Mouse (Mus musculus): Measurements from ENCODE around the gene Mafk.
A peak's percentile ranks its signal among the peaks of the same experiment; 100 is the strongest.

The Mafk gene

DNA sequence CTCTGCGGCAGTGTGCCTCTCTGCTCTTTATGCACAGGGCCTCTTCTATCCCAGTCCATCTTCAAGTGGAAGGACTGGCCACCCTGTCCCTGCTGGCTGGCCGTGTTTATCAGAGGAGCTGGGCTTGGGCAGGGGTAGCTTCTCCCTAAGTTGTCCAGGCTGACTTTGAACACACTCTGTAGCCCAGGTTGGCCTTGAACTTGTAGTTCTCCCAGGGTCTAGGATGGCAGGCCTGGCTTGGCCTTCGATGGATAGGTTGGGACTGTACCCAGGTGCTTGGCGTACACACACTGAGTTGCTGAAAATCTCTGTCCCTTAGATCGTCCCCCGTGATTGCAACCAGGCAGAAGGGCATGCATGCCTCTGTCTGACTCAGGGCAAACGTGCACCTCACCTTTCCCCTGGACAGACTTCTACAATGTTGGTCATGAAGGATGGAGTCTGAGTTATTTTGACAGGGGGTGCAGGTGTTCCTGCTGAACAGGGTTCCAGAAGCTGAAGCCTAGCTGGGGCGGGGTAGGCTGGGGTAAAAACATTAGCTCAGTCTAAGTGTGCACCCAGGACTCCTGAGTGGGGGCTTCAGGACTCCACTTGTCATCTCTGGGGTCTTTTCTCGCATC lies 4.8 kb downstream of the Mafk start:
- no peak for DNase-seq (ENCODE audit: low spot score in 2 of 2)

DNA sequence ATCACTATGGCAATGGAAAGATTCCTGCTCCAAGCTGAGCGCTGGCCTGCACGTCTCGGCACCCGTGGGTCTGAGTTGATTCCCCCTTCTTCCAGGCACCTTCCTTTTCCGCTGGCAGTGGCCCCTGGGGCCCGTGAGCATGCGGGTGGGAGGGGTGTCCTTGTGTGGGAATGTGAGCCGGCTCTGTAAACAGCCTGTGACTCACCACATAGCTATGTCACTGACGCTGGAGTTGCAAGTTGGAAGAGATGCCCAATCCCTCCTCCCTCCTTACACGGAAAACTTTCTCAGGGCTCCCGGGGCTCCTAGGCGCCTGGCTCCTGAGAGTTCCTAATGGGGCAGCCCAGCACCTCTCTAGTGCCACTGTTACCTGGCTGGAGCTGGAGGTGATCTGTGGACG lies 5.6 kb downstream of the Mafk start:
- peak; percentile 56 to 63 for DNase-seq (ENCODE audit: low spot score in 2 of 2)

DNA sequence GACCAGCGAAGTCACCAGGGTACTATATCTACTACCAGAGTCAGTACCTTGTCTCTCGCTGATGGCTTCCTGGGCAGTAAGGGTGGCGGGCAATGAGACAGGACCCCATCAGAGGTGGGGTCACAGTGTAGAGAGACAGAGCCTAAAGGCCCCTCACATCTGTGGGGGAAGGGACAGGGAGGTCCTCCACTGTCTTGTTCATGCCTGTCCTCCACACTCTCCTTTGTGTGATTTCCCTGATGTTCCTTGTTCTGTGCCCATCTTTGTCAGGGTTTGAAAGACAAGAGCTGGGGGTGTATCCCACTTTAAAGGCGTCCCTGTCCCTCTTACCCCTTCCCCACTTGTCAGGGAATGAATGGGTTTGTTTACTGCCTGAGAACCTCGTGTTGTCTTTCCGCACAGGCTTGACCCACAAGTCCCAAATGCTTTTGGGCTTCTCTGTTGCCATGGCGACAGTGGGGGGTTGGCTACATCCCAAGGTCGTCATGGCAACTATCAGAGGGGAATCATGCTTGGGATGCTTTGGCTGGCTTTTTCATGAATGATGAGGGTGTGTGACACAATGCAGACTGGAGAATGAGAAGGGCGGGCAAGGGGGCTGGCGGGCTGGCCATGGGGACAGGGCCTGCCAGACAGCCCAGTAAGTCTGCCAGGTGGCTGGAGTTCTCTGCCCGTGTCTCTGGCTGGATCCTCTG lies 6.3 kb downstream of the Mafk start:
- peak; percentile 64 to 68 for DNase-seq (ENCODE audit: low spot score in 2 of 2)

DNA sequence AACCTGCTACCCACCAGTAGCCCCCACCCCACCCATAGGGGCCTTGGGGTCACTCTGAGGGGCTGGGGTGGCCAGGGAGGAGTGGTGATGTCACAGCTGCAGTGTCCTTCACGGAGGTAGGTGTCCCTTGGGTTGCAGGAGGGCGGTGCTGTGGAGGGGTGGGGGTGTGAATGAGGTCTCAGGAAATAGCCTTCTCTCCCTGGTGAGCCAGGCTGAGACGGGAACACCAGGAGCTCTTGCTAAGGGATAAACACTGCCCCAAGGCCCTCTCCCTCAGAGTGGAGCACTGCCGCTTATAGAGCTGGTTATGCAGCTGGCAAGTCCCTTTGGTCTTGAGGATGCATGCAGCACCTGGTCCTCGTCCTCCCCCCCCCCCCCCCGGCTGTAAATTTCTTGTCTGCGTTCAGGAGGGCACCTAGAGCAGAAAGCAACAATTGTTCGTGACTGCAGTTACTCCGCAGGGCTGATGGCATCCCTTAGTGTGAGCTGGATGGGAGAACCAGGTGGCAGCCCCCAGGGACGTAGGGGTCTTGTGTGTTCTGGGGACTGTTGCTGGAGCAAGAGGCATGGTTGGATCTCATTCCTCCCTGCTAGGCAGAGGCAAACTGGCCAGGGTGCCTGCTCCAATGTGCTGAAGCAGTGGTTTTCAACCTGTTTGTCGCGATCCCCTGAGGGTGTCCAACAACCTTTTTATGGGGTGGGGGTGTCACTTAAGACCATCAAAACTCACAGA lies 7.0 kb downstream of the Mafk start:
- DNase-seq (ENCODE audit: low spot score in 2 of 2) = no peak

DNA sequence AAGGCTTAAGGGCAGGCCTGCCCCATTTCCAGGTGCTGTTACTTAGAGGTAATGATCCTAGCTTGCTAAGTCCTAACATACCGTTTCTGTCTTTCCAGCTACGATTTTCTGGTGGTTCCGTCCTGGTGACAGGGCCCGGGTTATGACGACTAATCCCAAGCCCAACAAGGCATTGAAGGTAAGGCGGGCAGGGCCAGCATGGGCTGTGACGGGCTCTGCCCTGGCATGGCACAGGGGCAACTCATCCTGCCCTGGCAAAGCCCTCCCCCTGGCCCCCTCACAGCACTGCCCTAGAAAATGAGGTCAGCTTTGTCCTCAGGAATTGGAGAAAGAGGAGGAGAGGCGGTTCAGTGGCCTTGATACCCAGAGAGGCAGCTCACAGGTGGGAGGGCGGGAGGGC lies 7.7 kb downstream of the Mafk start:
- DNase-seq (ENCODE audit: low spot score in 2 of 2) = no peak

DNA sequence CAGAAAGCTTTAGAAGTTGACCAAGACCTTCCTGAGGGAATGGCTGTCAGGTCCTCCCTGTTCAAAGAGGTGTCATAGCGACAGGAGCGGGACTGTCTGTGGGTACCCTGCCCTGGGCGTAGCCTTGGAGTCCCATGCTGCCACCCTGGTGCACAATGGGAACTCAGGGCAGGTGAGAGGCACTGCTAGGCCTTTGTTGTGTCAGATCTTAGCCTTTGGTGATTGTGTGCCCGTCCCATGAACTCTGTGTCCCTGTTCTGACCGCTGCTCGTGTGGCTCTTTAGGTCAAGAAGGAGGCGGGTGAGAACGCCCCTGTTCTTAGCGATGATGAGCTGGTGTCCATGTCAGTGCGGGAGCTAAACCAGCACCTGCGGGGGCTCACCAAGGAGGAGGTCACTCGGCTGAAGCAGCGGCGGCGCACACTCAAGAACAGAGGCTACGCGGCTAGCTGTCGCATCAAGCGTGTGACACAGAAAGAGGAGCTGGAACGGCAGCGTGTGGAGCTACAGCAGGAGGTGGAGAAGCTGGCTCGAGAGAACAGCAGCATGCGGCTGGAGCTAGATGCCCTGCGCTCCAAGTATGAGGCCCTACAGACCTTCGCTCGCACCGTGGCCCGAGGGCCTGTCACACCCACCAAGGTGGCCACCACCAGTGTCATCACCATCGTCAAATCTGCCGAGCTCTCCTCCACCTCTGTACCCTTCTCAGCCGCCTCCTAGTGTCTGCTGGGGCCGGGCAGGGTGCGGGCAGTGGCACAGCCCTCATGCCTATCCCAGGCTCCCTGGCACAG lies 8.7 kb downstream of the Mafk start:
- DNase-seq (ENCODE audit: low spot score in 2 of 2) = no peak

DNA sequence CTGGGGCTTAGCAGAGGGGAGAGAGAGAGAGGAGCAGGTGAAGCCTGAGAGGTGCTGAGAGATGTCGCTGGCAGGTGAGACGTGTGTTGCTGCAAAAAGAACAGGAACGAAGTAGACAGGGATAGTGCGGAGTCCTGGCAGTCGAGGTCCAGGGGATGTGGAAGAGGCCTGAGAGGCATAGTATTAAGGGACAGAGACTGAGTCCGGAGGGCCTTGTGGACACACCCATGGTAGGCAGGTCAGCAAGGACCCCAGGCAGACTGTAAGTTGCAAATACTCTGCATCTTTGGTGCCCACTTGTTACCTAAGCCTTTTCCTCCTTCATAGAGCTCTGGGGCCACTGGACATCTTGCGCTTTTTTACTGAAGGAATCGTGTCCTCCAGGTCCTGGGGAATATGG lies 9.9 kb downstream of the Mafk start:
- DNase-seq (ENCODE audit: low spot score in 2 of 2) = no peak

DNA sequence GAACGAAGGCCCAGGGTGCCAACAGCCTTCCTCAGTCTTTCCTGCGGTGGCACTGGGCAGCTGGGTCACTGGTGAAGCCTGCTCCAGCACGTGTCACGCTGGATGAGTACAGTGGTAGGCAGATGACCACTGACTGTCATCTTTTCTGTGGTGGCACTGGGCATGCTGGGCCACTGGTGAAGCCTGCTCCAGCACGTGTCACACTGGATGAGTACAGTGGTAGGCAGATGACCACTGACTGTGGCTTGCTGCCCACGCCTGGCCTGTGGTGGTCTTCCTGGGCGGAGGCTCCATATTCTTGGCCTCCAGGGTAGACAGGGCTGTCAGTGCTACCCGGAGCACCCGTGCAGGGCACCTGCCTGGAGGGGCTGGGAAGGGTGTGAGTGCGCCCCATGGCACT lies 10.6 kb downstream of the Mafk start:
- no peak for DNase-seq (ENCODE audit: low spot score in 2 of 2)

DNA sequence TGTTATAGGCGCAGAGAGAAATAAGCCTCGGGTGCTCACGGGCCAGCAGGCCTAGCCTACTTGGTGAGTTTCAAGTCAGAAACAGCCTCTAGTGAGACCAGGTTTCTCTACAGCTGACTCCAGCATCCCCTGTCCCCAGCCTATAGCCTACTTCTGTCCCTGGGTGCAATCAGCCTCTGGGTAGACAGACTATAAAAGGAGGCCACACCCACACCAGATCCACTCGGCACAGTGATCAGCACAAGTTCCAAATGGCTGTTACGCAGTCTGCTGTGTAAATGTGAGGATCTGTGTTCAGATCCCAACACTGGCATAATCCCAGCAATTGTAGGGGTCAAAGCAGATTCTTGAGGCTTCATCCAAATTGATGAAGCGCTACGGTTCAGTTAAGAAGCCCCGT lies 11.9 kb downstream of the Mafk start:
- DNase-seq (ENCODE audit: low spot score in 2 of 2) = no peak

DNA sequence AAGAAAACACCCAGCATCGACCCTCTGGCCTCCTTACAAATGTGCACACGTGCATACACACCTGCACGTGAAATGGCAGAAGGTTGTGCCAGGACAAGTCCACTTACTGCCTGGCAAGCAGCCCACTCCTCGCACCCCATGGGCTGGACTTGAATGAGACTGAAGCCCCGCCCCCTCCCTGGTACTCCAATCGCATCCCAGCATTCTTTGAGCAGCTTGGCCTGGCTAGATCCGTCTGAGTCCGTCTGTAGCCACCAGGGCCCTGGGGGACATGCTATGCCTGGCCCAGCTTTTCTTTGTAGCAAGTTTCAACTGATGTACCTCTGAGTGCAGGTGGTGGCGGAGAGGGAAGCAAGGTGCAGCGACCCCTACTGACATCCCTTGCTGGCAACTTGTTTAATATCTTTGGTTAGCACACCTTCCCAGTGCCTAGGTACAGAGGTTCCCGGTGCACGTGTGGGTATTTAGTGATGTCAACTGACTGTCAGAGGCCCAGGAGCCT lies 12.3 kb downstream of the Mafk start:
- no peak for DNase-seq (ENCODE audit: low spot score in 2 of 2)

DNA sequence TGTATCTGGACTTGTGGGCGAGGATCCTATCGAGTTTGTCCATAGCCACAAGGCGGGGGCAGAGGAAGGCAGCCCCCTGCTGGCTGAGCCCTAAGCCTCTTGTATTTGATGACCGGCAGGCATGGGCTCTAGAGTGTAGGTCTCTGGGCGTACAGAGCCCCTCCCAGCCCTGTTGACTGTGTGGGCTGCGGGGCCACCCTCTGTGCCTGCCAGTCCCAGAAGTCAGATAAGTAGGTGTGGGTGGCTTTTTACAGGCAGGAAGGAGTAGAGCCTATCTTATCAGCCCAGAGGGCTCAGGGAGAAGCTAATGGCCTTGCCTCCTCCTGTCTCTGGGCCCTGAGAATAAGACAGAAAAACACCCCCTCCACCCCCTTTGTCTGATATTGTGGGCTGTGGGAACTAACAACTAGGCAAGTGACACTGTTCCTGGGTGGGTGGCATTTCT lies 12.8 kb downstream of the Mafk start:
- no peak for DNase-seq (ENCODE audit: low spot score in 2 of 2)

DNA sequence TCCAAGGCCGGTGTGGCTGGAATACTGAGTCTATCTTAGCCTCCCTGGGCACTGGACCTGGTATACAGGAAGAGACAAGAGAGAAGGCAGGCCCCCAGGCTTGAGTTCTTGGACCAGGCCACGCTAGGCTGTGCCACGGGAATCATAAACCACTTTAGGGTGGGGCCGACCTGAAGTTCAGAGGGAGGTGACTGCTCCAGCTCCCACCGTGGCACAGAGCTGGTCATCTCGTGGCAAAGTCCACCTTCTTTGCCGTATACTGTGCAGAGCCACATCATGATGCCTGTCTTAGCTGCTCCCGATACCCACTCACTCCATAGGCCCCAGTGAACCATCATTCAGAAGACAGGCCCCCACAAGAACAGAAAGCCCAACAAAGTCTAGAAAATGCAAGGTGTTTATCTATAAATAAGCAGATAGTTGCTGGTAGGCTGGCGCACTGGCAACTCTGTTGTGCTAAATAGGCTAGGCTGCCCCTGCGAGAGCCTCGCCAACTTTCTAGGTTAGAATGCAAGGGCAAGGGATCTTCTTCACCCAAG lies 13.3 kb downstream of the Mafk start:
- DNase-seq (ENCODE audit: low spot score in 2 of 2) = no peak

DNA sequence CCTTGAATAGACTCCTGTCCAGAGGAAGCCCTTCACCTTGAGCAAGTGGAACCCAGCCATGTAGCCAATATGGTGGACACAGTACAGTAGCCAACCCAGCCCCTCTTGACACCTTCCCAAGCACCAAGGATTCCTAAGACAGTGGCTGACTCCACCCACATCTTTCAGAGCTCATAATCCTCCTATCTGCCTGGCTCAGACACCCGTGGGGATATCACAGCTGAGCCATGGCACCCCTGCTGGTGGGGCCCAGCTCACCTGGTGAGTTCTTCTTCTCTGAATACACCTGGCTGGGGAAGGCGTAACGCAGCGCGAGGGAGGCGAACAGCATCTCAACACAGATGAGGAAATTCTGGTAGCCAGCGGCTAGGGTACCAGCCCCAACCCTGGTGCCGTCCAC lies 14.6 kb downstream of the Mafk start:
- no peak for DNase-seq (ENCODE audit: low spot score in 2 of 2)

DNA sequence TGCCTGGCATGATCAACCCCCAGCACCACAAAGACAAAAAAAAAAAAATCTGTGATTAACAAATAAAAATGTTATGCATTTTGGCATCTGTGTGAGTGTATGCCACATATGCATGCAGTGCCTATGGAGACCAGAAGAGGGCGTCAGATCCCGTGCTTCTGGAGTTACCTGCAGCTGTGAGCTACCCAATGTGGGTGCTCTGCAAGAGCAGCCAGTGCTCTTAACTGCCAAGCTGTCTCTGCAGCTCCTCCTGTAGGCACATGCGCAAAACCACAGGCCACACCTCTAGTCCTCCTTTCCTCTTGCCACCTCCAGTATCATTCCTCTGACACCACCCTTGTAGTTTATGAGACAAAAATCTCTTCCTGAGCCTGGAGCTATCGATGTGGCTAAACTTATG lies 18.1 kb downstream of the Mafk start:
- no peak for DNase-seq (ENCODE audit: low spot score in 2 of 2)

DNA sequence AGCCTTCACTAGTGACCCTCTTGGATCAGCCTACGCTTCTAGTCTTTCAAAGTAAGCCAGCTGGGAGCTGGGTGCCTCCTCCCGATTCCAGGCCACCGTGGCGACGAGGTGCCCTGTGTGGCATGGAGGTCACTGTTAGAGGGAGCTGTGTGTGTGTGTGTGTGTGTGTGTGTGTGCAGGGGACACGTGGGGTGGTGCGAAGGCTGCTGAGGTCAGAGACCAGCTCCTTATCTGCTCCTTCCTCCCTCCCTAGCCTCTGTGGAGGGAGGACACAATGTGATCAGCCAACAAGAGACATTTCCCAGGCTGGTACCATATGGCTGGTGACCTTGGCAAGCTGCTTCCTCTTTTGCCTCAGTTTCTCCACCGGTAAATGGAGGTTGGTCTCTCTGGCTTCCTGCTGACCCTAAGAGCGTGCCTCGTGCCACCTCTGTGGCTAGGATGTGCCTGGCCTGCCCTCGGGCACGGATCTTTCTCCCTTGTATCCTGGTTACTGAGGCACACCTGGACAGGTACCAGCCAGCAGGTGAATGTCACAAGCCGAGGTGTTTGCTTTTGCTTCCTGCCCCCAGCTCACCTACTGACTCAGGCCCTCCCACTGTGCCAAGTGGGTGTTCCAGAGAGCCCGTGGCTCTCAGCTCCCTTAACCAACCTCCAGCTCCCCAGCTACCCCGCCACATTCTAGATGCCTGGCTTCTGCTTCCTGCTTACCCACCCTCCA lies 20.5 kb downstream of the Mafk start:
- DNase-seq (ENCODE audit: low spot score in 2 of 2) = no peak

DNA sequence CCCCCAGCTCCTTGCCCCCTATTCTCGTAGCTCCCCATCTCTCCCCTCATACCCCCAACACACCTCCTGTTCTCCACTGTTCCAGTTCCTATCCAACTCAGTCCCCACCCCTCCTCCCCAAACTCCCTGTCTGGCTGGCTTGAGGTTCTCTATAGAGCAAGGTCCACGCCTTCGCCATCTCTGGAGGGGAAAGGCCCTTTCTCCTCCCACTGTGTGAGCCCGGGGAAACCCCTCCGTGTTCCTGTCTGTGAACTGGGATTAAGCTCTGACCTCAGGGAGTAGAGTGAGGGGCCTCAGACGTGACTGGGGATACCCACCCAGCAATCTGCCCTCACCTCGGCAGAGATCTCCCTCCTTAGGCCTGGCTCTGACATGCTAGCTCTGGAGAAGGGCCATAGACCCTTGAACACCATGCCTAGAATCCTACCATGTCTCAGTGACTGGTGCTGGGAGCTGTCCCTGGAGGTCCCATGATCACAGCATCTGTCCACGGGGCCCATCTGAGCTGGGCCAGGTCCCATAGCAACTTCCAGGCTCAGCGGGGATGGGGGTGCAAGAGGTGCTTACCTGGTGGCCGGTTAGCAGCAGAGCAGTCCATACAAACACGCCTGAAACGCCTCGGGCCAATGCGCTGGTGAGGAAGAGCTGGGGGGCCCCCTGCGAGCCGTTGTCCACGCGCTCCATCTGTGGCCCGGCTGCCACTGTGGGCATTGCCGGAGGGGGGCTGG lies 21.2 kb downstream of the Mafk start:
- DNase-seq (ENCODE audit: low spot score in 2 of 2) = no peak

DNA sequence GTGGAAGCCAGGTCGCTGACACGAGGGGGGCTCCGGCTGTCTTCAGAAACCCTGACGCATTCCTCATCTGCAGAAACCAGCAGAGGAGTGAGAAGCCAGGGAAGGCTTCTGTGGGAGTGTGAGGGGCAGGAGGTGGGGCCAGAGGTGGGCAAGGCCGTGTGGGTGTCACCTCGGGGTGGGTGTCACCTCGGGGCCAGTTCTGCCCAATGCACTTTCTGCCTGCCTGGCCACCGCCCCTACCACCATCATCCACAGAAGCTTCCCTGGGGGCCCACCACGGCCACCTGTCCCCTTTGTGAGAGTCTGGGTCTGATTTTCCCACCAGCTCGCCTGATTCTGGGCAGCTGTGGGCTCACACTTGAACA lies 21.8 kb downstream of the Mafk start:
- no peak for DNase-seq (ENCODE audit: low spot score in 2 of 2)

DNA sequence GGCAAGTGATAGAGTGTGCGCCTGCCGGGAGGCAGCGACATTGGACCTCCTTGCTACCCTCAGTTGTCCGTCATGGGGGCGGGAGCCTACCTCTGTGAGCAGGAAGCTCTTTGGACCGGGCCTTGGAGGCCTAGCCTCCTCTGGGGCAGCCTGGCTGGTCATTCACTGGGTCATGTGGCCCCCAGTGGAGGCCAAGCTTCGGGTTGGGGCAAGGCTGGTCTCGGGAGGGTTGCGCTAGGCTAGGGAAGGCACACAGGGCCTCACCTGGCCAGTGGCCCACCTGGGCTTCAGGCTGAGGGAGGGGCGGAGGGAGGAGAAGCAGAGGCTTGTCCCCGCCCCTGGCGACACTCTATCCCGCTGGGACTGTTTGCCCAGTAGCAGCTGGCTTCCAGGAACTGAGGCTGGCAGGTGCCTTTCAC lies 22.7 kb downstream of the Mafk start:
- DNase-seq (ENCODE audit: low spot score in 2 of 2) = no peak

DNA sequence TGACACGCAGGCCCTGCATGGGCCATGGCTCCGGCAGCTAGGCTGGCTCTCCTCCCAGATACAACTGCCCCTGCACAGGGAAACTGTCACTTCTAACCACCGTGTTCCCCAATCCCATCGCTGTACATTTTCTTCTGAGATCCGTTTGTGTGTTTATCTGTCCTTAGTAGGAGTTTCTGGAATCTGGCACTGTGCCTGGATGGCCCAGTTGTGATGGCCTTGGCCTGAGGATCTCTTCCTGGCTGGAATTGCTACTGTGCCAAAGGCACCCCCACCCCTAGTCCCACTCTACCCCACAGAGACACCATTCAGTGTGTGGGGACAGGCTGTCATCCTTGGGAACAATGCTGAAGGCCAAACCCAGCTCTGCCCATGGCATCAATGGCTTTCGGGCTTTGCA lies 24.7 kb downstream of the Mafk start:
- no peak for DNase-seq (ENCODE audit: low spot score in 2 of 2)

DNA sequence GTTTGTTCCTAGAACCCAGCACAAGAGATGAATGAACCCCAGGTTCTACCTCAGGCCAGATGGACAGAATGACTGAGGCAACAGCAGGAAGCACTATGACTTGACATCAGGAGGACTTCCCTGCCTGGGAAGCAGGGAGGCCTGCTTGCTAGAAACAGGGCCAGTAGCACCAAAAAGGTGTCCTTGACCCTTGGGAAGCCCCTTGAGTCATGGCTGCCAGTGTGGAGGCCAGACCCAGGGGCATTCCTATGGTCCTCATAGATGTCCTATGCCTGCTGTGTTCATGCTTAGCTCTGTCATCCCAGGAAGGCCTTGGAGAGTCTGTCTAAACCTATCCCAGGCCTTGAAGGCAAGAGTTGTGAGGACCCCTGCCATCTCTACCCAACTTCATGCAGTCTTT lies 25.1 kb downstream of the Mafk start:
- no peak for DNase-seq (ENCODE audit: low spot score in 2 of 2)

DNA sequence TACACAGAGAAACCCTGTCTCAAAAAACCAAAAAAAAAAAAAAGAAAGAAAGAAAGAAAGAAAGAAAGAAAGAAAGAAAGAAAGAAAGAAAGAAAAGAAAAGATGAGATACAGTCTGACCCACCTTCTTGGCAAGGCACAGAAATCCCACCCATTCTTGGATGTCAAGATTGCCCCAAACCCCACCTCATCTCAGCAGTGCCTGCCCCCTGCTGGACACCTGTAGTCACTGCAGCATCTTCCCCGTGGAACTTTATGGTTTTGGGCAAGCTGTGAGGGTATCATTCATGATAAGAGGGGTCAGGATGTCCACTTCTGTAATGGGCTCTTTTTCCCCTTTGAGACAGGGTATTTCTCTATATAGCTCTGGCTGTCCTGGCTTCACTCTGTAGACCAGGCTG lies 26.0 kb downstream of the Mafk start:
- DNase-seq (ENCODE audit: low spot score in 2 of 2) = no peak
